Mouse (Mus musculus) cortical plate, adult 2 months (tissue): Measurements from ENCODE around the gene Adam19.

Source experiments
- CTCF ChIP-seq: fragments of 200-500 bp; IDR thresholded peaks from 2 replicates; pipeline ENCODE4 v1.5.1; 2011; ENCODE audit warnings: mild to moderate bottlenecking, control low read depth, low read length; ENCODE audit not compliant: insufficient read depth; ENCODE audit errors: extremely low read depth
- POLR2A ChIP-seq: fragments of 200-500 bp; IDR thresholded peaks from 2 replicates; pipeline ENCODE4 v1.6.1; 2011; ENCODE audit warnings: mild to moderate bottlenecking, low read length, control low read depth; ENCODE audit not compliant: insufficient read depth; ENCODE audit errors: extremely low read depth

DNA sequence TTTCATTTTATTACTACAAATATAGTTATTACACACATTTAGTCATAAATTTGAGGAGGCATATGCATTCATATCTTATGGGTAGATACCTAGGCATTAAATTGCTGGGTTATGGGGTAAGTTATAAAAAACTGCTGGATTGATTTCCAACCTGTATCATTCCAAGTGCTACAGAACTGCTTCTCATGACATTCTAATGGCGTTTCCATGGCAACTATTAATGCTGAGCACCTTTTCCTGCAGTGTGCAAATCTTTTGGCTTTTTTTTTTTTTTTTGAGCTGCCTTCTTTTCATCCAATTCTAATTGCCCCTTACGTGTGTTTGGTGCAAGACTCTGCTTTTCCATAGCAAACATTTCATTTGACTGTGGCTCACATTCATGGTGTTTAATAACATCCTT, 25.8 kb upstream of the Adam19 start:
- TF ChIP-seq CTCF (no peak), POLR2A (no peak)
